Mouse (Mus musculus): Measurements from ENCODE around the gene Acot2.
A peak's percentile ranks its signal among the peaks of the same experiment; 100 is the strongest.

DNA sequence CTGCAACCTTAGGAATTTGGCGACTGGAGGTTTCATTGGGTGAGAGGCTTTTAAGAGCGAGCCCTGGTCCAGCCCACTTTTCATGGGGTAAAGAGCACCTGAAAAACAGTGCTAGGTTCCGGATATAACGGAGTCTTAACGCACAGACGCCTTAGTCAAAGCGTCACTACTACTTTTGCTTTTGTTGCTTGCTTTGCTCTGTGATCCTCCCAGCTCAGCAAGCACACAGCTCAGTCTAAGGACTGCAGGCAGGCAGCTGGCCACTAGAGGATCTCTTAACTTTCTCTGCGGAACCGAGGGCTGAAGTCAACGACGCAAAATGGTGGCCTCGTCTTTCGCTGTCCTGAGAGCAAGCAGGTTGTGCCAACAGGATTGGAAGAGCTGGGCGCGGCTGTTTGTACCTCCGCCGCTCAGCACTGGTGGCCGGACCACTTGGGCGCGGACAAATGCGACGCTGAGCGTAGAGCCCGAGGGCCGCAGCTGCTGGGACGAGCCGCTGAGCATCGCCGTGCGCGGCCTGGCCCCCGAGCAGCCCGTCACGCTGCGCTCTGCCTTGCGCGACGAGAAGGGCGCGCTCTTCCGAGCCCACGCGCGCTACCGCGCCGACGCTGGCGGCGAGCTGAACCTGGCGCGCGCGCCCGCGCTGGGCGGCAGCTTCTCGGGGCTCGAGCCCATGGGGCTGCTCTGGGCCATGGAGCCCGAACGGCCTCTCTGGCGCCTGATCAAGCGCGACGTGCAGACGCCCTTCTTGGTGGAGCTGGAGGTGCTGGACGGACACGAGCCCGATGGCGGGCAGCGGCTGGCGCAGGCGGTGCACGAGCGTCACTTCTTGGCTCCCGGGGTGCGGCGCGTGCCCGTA, at the start of gene Acot2:
- TF ChIP-seq MAX (IDR thresholded peaks at IDR 0.05; ENCODE audit: low read depth) (no peak), SRF (IDR thresholded peaks at IDR 0.05; ENCODE audit: control insufficient read depth, insufficient read length, low read depth) (no peak), POLR2A (IDR thresholded peaks at IDR 0.05; ENCODE audit: insufficient read length, low read depth) (peak; percentile 55), MYOG (IDR thresholded peaks at IDR 0.05; ENCODE audit: control insufficient read depth in 1 of 3, insufficient read depth in 1 of 3, insufficient read length in 2 of 3, low read depth in 2 of 3) (peak in 2 of 3 experiments; percentile 30 to 46), TCF12 (IDR thresholded peaks at IDR 0.05; ENCODE audit: insufficient read depth, poor library complexity, severe bottlenecking) (no peak), REST (IDR thresholded peaks at IDR 0.05; ENCODE audit: insufficient read depth, insufficient read length) (no peak), USF1 (IDR thresholded peaks at IDR 0.05; ENCODE audit: low read depth) (no peak), TCF3 (IDR thresholded peaks at IDR 0.05; ENCODE audit: insufficient read length, low read depth) (no peak), E2F4 (IDR thresholded peaks at IDR 0.05; ENCODE audit: insufficient read depth) (no peak)

All from myocyte (in vitro differentiated cells).